Mouse (Mus musculus) cerebellum, adult (tissue): Measurements from ENCODE around the gene Hoxa9.

ENCODE experiments used
- ATAC-seq: cut with Nextera tagmentation; 2 replicates; pipeline ENCODE4 v1.9.2; 2017; ENCODE audit warnings: mild to moderate bottlenecking, moderate library complexity, mixed read lengths; ENCODE audit not compliant: insufficient number of reproducible peaks, low FRiP score, low TSS enrichment

The Hoxa9 gene

GRCm38 (mm10) chr6:52218643-52219215, 12.2 kb downstream of the Hoxa9 start:
- ATAC-seq: no peak

GRCm38 (mm10) chr6:52217895-52218642, 12.8 kb downstream of the Hoxa9 start:
- ATAC-seq: no peak

GRCm38 (mm10) chr6:52217459-52217768, 13.5 kb downstream of the Hoxa9 start:
- no peak for ATAC-seq

- ATAC-seq: no peak
These were observed 14.0 kb downstream of the Hoxa9 start for GRCm38 (mm10) chr6:52216691-52217458.

GRCm38 (mm10) chr6:52215771-52216535, 14.9 kb downstream of the Hoxa9 start:
- ATAC-seq: no peak

- no peak for ATAC-seq
These were observed 15.8 kb downstream of the Hoxa9 start for GRCm38 (mm10) chr6:52215070-52215469.

- ATAC-seq: no peak
These were observed 16.6 kb downstream of the Hoxa9 start for GRCm38 (mm10) chr6:52214271-52214670.

GRCm38 (mm10) chr6:52213119-52213986, 17.5 kb downstream of the Hoxa9 start, which contains the start of the genes Hoxa3 and Gm28308:
Gene Hoxa3, minus strand, starts transcription at chr6:52213336.
Gene Gm28308, minus strand, starts transcription at chr6:52213339.
- ATAC-seq: no peak

GRCm38 (mm10) chr6:52212556-52213118, 18.3 kb downstream of the Hoxa9 start:
- ATAC-seq: no peak

GRCm38 (mm10) chr6:52211961-52212360, 18.9 kb downstream of the Hoxa9 start:
- ATAC-seq: no peak

- ATAC-seq: no peak
These were observed 19.5 kb downstream of the Hoxa9 start for GRCm38 (mm10) chr6:52211170-52211935.

- no peak for ATAC-seq
These were observed 21.2 kb downstream of the Hoxa9 start for GRCm38 (mm10) chr6:52209685-52210046.

GRCm38 (mm10) chr6:52208868-52209684, 21.8 kb downstream of the Hoxa9 start:
- ATAC-seq: no peak

GRCm38 (mm10) chr6:52208072-52208867, 22.6 kb downstream of the Hoxa9 start, which contains the start of gene Hoxa6:
Gene Hoxa6, minus strand, starts transcription at chr6:52208722.
- no peak for ATAC-seq

- ATAC-seq: no peak
These were observed 23.3 kb downstream of the Hoxa9 start for GRCm38 (mm10) chr6:52207684-52207976.

GRCm38 (mm10) chr6:52206882-52207683, 23.8 kb downstream of the Hoxa9 start:
- ATAC-seq: no peak
